Mouse (Mus musculus): ENCODE measurements around the gene Acot6.

- no peak for TF ChIP-seq CTCF (IDR thresholded peaks at IDR 0.05; ENCODE audit: control insufficient read depth, insufficient read depth, insufficient read length)
- no peak for TF ChIP-seq MAX (IDR thresholded peaks at IDR 0.05)
- TF ChIP-seq CEBPB (IDR thresholded peaks at IDR 0.05; ENCODE audit: low read depth) = no peak
- TF ChIP-seq USF1 (IDR thresholded peaks at IDR 0.05; ENCODE audit: low read depth) = no peak
- no peak for TF ChIP-seq FOSL1 (IDR thresholded peaks at IDR 0.05; ENCODE audit: insufficient read depth, low read length, poor library complexity, severe bottlenecking)
These were observed 55.0 kb downstream of the Acot6 start for GRCm38 (mm10) chr12:84155523-84155871.
